Mouse (Mus musculus) kidney, embryonic 15.5 days (tissue): ENCODE data around the gene Pik3r6. TPM values are rescaled to one million over a fixed set of nuclear protein-coding genes. Genes with fewer than 3 reads are reported as not detected.

Experiments used
- ATAC-seq: fragments of 200-750 bp; cut with Nextera tagmentation; replicated peaks from 2 replicates; pipeline ENCODE4 v1.8.0; 2017; ENCODE audit warnings: moderate TSS enrichment; ENCODE audit not compliant: low FRiP score
- H3K27ac ChIP-seq: fragments of 300-500 bp; sonication (generic); 2 replicates; pipeline ENCODE4 v1.5.1; 2015; ENCODE audit warnings: mild to moderate bottlenecking, inconsistent platforms
- H3K27me3 ChIP-seq: fragments of 300-500 bp; sonication (generic); 2 replicates; pipeline ENCODE4 v1.6.1; 2015; ENCODE audit warnings: inconsistent platforms
- H3K36me3 ChIP-seq: fragments of 300-500 bp; sonication (generic); 2 replicates; pipeline ENCODE4 v1.6.1; 2015; ENCODE audit warnings: inconsistent platforms
- H3K4me1 ChIP-seq: fragments of 300-500 bp; sonication (generic); 2 replicates; pipeline ENCODE4 v1.6.1; 2015; ENCODE audit warnings: inconsistent platforms
- H3K4me2 ChIP-seq: fragments of 300-500 bp; sonication (generic); 2 replicates; pipeline ENCODE4 v1.6.1; 2015; ENCODE audit warnings: moderate library complexity, mild to moderate bottlenecking, inconsistent platforms
- H3K4me3 ChIP-seq: fragments of 300-500 bp; sonication (generic); replicated peaks from 2 replicates; pipeline ENCODE4 v1.5.1; 2015; ENCODE audit warnings: mild to moderate bottlenecking, inconsistent platforms
- H3K9ac ChIP-seq: fragments of 300-500 bp; sonication (generic); 2 replicates; pipeline ENCODE4 v1.6.1; 2015; ENCODE audit warnings: mild to moderate bottlenecking, inconsistent platforms
- H3K9me3 ChIP-seq: fragments of 300-500 bp; sonication (generic); replicated peaks from 2 replicates; pipeline ENCODE4 v1.6.1; 2016; ENCODE audit warnings: inconsistent platforms
- WGBS: fragments of 180-500 bp; shearing (Covaris S2); methylation state at CpG from one replicate; pipeline ENCODE4 v1.1.7; 2015; ENCODE audit warnings: mixed read lengths; 5-methylcytosine and 5-hydroxymethylcytosine counted together
- polyA plus RNA-seq: library from polyadenylated mRNA; unstranded; fragments of >200 nt; fragmentation: Nextera tagmentation; extraction: Ambion mirVana; gene quantifications from 2 replicates; pipeline ENCODE4 v1.2.1, GENCODE M21; 2015

The Pik3r6 gene
- polyA plus RNA-seq, 1 experiment from 2014 or later: 5.6 TPM

GRCm38 (mm10) chr11:68519815-68520214 is 17.0 kb downstream of the Pik3r6 start:
- H3K9me3 ChIP-seq: no peaks in the 10 kb centered on the region
- no peak for ATAC-seq
- H3K27me3 ChIP-seq: no peaks in the 10 kb centered on the region
- H3K9ac ChIP-seq: no peak overlapping the region
- no peak overlapping the region for H3K4me2 ChIP-seq
- H3K27ac ChIP-seq: no peak overlapping the region
- WGBS: 80% methylated on average over 5 of the region's 5 CpGs
- H3K36me3 ChIP-seq: no peaks in the 10 kb centered on the region
- peaks cover 4% of the 10 kb centered on the region; the same call in 1 of the 2 replicates for H3K4me1 ChIP-seq
- no peak overlapping the region for H3K4me3 ChIP-seq

- no peak for ATAC-seq
- Histone ChIP-seq H3K4me2 (no peak overlapping the region), H3K27me3 (no peaks in the 10 kb centered on the region), H3K9ac (no peak overlapping the region), H3K4me3 (no peak overlapping the region), H3K36me3 (no peaks in the 10 kb centered on the region), H3K27ac (no peak overlapping the region), H3K9me3 (no peaks in the 10 kb centered on the region), H3K4me1 (peaks cover 4% of the 10 kb centered on the region; the same call in 1 of the 2 replicates)
- 88% methylated on average over 2 of the region's 2 CpGs for WGBS
These were observed 17.6 kb downstream of the Pik3r6 start for GRCm38 (mm10) chr11:68520439-68520838.

GRCm38 (mm10) chr11:68521352-68521751 is 18.5 kb downstream of the Pik3r6 start:
- 85% methylated on average over 5 of the region's 5 CpGs for WGBS
- no peak overlapping the region for H3K27ac ChIP-seq
- H3K27me3 ChIP-seq: no peaks in the 10 kb centered on the region
- H3K9ac ChIP-seq: no peak overlapping the region
- no peaks in the 10 kb centered on the region for H3K9me3 ChIP-seq
- peaks cover 4% of the 10 kb centered on the region; the same call in 1 of the 2 replicates for H3K4me1 ChIP-seq
- no peak for ATAC-seq
- H3K36me3 ChIP-seq: no peaks in the 10 kb centered on the region
- no peak overlapping the region for H3K4me3 ChIP-seq
- no peak overlapping the region for H3K4me2 ChIP-seq

GRCm38 (mm10) chr11:68526441-68526840 is 23.6 kb downstream of the Pik3r6 start:
- H3K27ac ChIP-seq: no peak overlapping the region
- H3K9ac ChIP-seq: no peak overlapping the region
- no peaks in the 10 kb centered on the region for H3K36me3 ChIP-seq
- H3K27me3 ChIP-seq: no peaks in the 10 kb centered on the region
- H3K4me1 ChIP-seq: peaks cover 6% of the 10 kb centered on the region
- no peaks in the 10 kb centered on the region for H3K9me3 ChIP-seq
- no peak for ATAC-seq
- no peak overlapping the region for H3K4me3 ChIP-seq
- 77% methylated on average over 4 of the region's 4 CpGs for WGBS
- H3K4me2 ChIP-seq: no peak overlapping the region

GRCm38 (mm10) chr11:68531066-68531806 is 28.4 kb downstream of the Pik3r6 start:
- no peak overlapping the region for H3K9ac ChIP-seq
- WGBS: 20% methylated on average over 16 of the region's 16 CpGs

GRCm38 (mm10) chr11:68531941-68532535 is 29.2 kb downstream of the Pik3r6 start:
- no peak for ATAC-seq
- H3K9me3 ChIP-seq: no peaks in the 10 kb centered on the region
- no peak overlapping the region for H3K27ac ChIP-seq
- H3K4me1 ChIP-seq: peaks cover 4% of the 10 kb centered on the region; the same call in 1 of the 2 replicates
- H3K27me3 ChIP-seq: no peaks in the 10 kb centered on the region
- H3K4me3 ChIP-seq: no peak overlapping the region
- no peak overlapping the region for H3K9ac ChIP-seq
- no peak overlapping the region for H3K4me2 ChIP-seq
- WGBS: 72% methylated on average over 11 of the region's 11 CpGs
- H3K36me3 ChIP-seq: no peaks in the 10 kb centered on the region

More at GRCm38 (mm10) chr11:68531066-68531806, 28.4 kb downstream of the Pik3r6 start:
- Histone ChIP-seq H3K4me2 (0 out of 2 replicates have a peak overlapping the region, but pooled peaks have one; percentile 23), H3K4me1 (peaks cover 4% of the 10 kb centered on the region; the same call in 1 of the 2 replicates), H3K27ac (no peak overlapping the region), H3K4me3 (no peak overlapping the region), H3K9me3 (no peaks in the 10 kb centered on the region), H3K36me3 (no peaks in the 10 kb centered on the region), H3K27me3 (no peaks in the 10 kb centered on the region)
- peak; percentile 54; the same call in 1 of the 2 replicates for ATAC-seq

- no peaks in the 10 kb centered on the region for H3K9me3 ChIP-seq
- H3K4me3 ChIP-seq: no peak overlapping the region
- H3K36me3 ChIP-seq: no peaks in the 10 kb centered on the region
- H3K27ac ChIP-seq: no peak overlapping the region
- WGBS: 78% methylated on average over 5 of the region's 5 CpGs
- no peak overlapping the region for H3K4me2 ChIP-seq
- ATAC-seq: no peak
- peaks cover 4% of the 10 kb centered on the region; the same call in 1 of the 2 replicates for H3K4me1 ChIP-seq
- H3K9ac ChIP-seq: no peak overlapping the region
- H3K27me3 ChIP-seq: no peaks in the 10 kb centered on the region
These were observed 30.0 kb downstream of the Pik3r6 start for GRCm38 (mm10) chr11:68532773-68533172.

GRCm38 (mm10) chr11:68533971-68534475 is 31.2 kb downstream of the Pik3r6 start:
- Histone ChIP-seq H3K9me3 (no peaks in the 10 kb centered on the region), H3K27ac (no peak overlapping the region), H3K4me2 (no peak overlapping the region), H3K9ac (no peak overlapping the region), H3K4me1 (peaks cover 4% of the 10 kb centered on the region; the same call in 1 of the 2 replicates), H3K36me3 (no peaks in the 10 kb centered on the region), H3K4me3 (no peak overlapping the region), H3K27me3 (no peaks in the 10 kb centered on the region)
- no peak for ATAC-seq
- 80% methylated on average over 6 of the region's 6 CpGs for WGBS

- 77% methylated on average over 4 of the region's 4 CpGs for WGBS
- Histone ChIP-seq H3K36me3 (no peaks in the 10 kb centered on the region), H3K9me3 (no peaks in the 10 kb centered on the region), H3K4me1 (peaks cover 4% of the 10 kb centered on the region; the same call in 1 of the 2 replicates), H3K27ac (no peak overlapping the region), H3K4me3 (no peak overlapping the region), H3K9ac (no peak overlapping the region), H3K27me3 (no peaks in the 10 kb centered on the region), H3K4me2 (no peak overlapping the region)
- ATAC-seq: no peak
These were observed 33.2 kb downstream of the Pik3r6 start for GRCm38 (mm10) chr11:68536026-68536425.

- no peak for ATAC-seq
- H3K4me3 ChIP-seq: no peak overlapping the region
- H3K27ac ChIP-seq: no peak overlapping the region
- H3K4me2 ChIP-seq: no peak overlapping the region
- no peaks in the 10 kb centered on the region for H3K27me3 ChIP-seq
- H3K4me1 ChIP-seq: peaks cover under 1% of the 10 kb centered on the region; the same call in 1 of the 2 replicates
- no peak overlapping the region for H3K9ac ChIP-seq
- no peaks in the 10 kb centered on the region for H3K9me3 ChIP-seq
- no peaks in the 10 kb centered on the region for H3K36me3 ChIP-seq
- 42% methylated on average over 4 of the region's 4 CpGs for WGBS
These were observed 33.6 kb downstream of the Pik3r6 start for GRCm38 (mm10) chr11:68536465-68536864.

- no peak for ATAC-seq
- no peaks in the 10 kb centered on the region for H3K27me3 ChIP-seq
- 59% methylated on average over 5 of the region's 5 CpGs for WGBS
- no peak overlapping the region for H3K4me2 ChIP-seq
- no peaks in the 10 kb centered on the region for H3K9me3 ChIP-seq
- H3K4me3 ChIP-seq: no peak overlapping the region
- H3K4me1 ChIP-seq: peaks cover 3% of the 10 kb centered on the region
- H3K9ac ChIP-seq: no peak overlapping the region
- H3K36me3 ChIP-seq: no peaks in the 10 kb centered on the region
- no peak overlapping the region for H3K27ac ChIP-seq
These were observed 36.8 kb downstream of the Pik3r6 start for GRCm38 (mm10) chr11:68539621-68540020.

GRCm38 (mm10) chr11:68544554-68544953 is 41.7 kb downstream of the Pik3r6 start:
- Histone ChIP-seq H3K27ac (no peak overlapping the region), H3K36me3 (no peaks in the 10 kb centered on the region), H3K27me3 (no peaks in the 10 kb centered on the region), H3K4me2 (no peak overlapping the region), H3K9ac (no peak overlapping the region), H3K4me1 (peaks cover 13% of the 10 kb centered on the region), H3K9me3 (no peaks in the 10 kb centered on the region), H3K4me3 (no peak overlapping the region)
- 9% methylated on average over 8 of the region's 8 CpGs for WGBS
- ATAC-seq: no peak
